Mouse (Mus musculus): ENCODE results near the gene Epb41l4b. TPM values are rescaled to one million over a fixed set of nuclear protein-coding genes. Genes with fewer than 3 reads are reported as not detected.

Epb41l4b gene
- polyA plus RNA-seq, 1 experiment, result not detected

DNA sequence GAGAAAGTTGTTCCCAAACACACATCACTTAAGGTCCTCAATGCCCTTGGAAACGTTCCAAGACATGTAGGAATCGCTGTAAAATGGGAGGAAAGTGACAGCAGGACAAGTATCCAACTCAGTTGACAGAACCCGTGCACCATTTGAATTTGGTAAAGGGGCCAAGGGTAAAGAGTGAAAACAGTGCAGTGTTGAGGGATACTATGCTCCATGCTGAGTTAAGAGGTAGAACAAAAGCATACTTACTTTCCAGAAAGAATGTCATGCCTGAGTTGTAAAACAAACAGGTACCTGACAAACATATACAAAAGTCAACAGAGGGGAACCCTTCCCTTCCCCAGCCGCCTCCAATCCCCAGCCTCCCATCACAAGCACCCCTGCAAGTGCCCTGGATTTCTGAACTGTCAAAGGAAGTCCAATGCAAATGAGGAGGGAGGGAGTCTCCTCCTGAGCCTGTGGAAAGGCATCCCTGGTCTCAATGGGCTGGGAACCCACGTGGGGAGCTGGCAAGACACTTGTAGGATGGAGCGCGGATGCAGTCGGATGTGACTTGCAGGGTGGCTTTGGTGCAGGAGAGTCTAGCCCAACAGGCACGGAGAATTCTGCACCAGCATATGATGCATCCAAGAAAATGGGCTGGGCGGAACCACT is 57.4 kb downstream of the Epb41l4b start:
- 63% methylated on average over 10 of the region's 10 CpGs for WGBS
- TF ChIP-seq POLR2A (IDR thresholded peaks at IDR 0.05; ENCODE audit: insufficient read depth, low read depth, low read length) (no peak), CTCF (IDR thresholded peaks at IDR 0.05; ENCODE audit: insufficient read depth, low read depth, low read length) (no peak)
- no peak overlapping the region for H3K27ac ChIP-seq (ENCODE audit: insufficient read depth, low read depth, low read length)
- no peak overlapping the region for H3K4me3 ChIP-seq (ENCODE audit: insufficient read depth, low read depth, low read length)
- peaks cover 9% of the 10 kb centered on the region for H3K4me1 ChIP-seq (ENCODE audit: control insufficient read depth, insufficient read depth, low read length)

DNA sequence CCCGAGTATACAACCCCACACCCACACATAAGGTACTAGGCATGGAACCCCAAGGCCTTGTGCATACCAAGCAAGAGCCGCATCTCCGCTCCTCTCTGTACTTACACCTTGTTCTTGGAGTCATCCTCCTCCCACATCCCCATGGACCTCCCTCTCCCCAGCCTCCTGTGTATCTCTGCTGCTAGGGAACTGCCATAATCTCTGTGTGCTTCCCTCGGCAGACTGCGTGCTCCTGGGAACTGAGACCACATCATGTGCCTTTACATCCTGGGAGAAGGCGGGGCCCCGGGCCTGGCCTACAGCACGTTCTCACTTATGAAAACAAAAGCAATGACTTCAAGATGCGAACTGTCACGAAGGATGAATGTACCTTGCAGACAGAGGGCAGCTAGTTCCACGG is 59.6 kb downstream of the Epb41l4b start:
- TF ChIP-seq POLR2A (IDR thresholded peaks at IDR 0.05; ENCODE audit: insufficient read depth, low read depth, low read length) (no peak), CTCF (IDR thresholded peaks at IDR 0.05; ENCODE audit: insufficient read depth, low read depth, low read length) (no peak)
- H3K4me3 ChIP-seq (ENCODE audit: insufficient read depth, low read depth, low read length), result no peak overlapping the region
- H3K27ac ChIP-seq (ENCODE audit: insufficient read depth, low read depth, low read length), result no peak overlapping the region
- H3K4me1 ChIP-seq (ENCODE audit: control insufficient read depth, insufficient read depth, low read length), result peaks cover 14% of the 10 kb centered on the region
- WGBS, result 86% methylated on average over 11 of the region's 11 CpGs

GRCm38 (mm10) chr4:57082775-57083428 is 60.3 kb downstream of the Epb41l4b start:
- TF ChIP-seq POLR2A (IDR thresholded peaks at IDR 0.05; ENCODE audit: insufficient read depth, low read depth, low read length) (no peak), CTCF (IDR thresholded peaks at IDR 0.05; ENCODE audit: insufficient read depth, low read depth, low read length) (no peak)
- Histone ChIP-seq H3K4me3 (ENCODE audit: insufficient read depth, low read depth, low read length) (no peak overlapping the region), H3K27ac (ENCODE audit: insufficient read depth, low read depth, low read length) (no peak overlapping the region), H3K4me1 (ENCODE audit: control insufficient read depth, insufficient read depth, low read length) (peaks cover 14% of the 10 kb centered on the region)
- 63% methylated on average over 10 of the region's 10 CpGs for WGBS

GRCm38 (mm10) chr4:57081463-57081862 is 61.8 kb downstream of the Epb41l4b start:
- WGBS, result 68% methylated on average over 7 of the region's 7 CpGs
- Histone ChIP-seq H3K4me1 (ENCODE audit: control insufficient read depth, insufficient read depth, low read length) (peaks cover 14% of the 10 kb centered on the region), H3K4me3 (ENCODE audit: insufficient read depth, low read depth, low read length) (no peak overlapping the region), H3K27ac (ENCODE audit: insufficient read depth, low read depth, low read length) (no peak overlapping the region)
- no peak for TF ChIP-seq CTCF (IDR thresholded peaks at IDR 0.05; ENCODE audit: insufficient read depth, low read depth, low read length)
- no peak for TF ChIP-seq POLR2A (IDR thresholded peaks at IDR 0.05; ENCODE audit: insufficient read depth, low read depth, low read length)

GRCm38 (mm10) chr4:57073843-57074242 is 69.4 kb downstream of the Epb41l4b start:
- H3K4me3 ChIP-seq (ENCODE audit: insufficient read depth, low read depth, low read length), result no peak overlapping the region
- peaks cover 5% of the 10 kb centered on the region; the same call in 1 of the 2 replicates for H3K4me1 ChIP-seq (ENCODE audit: control insufficient read depth, insufficient read depth, low read length)
- TF ChIP-seq POLR2A (IDR thresholded peaks at IDR 0.05; ENCODE audit: insufficient read depth, low read depth, low read length) (no peak), CTCF (IDR thresholded peaks at IDR 0.05; ENCODE audit: insufficient read depth, low read depth, low read length) (no peak)
- H3K27ac ChIP-seq (ENCODE audit: insufficient read depth, low read depth, low read length), result no peak overlapping the region
- 82% methylated on average over 7 of the region's 7 CpGs for WGBS

DNA sequence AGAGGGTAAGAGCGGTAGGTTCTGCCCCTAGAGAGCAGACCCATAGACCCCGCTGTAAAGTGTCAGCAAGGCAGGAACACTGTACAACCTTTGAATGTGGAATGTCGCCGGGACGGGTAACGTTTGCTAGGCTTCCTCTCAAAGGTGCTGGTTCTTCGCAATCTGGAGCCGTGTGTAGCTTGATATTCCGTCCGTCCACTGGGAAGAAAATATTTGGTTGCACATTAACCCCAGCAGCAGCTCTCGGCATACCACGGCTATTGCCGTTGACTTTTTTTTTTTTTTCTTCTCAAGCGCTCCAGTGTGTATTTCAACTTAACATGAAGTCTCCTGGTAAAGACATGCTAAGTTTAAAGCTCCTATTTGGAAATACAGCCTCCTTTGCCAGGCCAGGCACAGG is 70.1 kb downstream of the Epb41l4b start:
- no peak overlapping the region for H3K27ac ChIP-seq (ENCODE audit: insufficient read depth, low read depth, low read length)
- 97% methylated on average over 14 of the region's 14 CpGs for WGBS
- TF ChIP-seq CTCF (IDR thresholded peaks at IDR 0.05; ENCODE audit: insufficient read depth, low read depth, low read length), result no peak
- no peak for TF ChIP-seq POLR2A (IDR thresholded peaks at IDR 0.05; ENCODE audit: insufficient read depth, low read depth, low read length)
- peaks cover 5% of the 10 kb centered on the region; the same call in 1 of the 2 replicates for H3K4me1 ChIP-seq (ENCODE audit: control insufficient read depth, insufficient read depth, low read length)
- no peak overlapping the region for H3K4me3 ChIP-seq (ENCODE audit: insufficient read depth, low read depth, low read length)

DNA sequence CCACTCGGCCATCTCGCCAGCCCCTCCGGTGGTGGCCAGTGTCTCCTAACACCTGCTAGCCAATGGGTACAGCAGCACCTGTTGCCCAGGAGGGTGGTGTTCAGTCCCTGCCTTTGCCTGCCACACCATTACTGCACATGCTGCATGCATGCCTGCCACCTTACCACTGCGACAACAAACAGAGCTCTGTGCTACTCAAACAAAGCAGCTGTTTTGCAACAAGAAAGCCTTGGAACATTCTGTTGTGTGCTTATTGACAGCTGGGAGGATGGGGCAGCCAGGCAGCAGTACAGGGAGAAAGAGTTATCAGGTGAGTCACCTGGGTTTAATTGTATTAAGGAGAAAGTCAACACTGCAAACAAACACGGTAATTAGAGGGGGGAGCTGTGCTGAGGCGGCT is 72.6 kb downstream of the Epb41l4b start:
- TF ChIP-seq CTCF (IDR thresholded peaks at IDR 0.05; ENCODE audit: insufficient read depth, low read depth, low read length) (no peak), POLR2A (IDR thresholded peaks at IDR 0.05; ENCODE audit: insufficient read depth, low read depth, low read length) (no peak)

DNA sequence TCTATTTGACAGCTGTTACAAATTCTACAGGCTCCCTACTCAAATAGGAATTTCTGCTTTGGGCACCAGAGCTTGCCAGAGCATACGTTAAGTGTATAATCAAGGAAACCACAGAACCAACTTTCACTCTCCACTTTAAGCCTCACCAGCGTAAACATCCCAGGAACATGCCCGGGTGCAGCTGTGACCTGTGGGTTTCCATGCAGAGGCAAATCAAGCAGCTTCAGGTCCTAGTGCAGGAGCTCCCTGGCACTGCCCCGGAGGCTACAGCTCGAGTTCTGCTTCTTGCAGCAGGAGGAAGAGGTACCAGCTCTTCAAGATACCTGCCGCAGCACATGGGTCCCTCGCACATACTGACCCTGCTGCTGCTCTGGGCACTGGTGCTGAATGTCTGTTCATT is 74.8 kb downstream of the Epb41l4b start:
- TF ChIP-seq POLR2A (IDR thresholded peaks at IDR 0.05; ENCODE audit: insufficient read depth, low read depth, low read length) (no peak), CTCF (IDR thresholded peaks at IDR 0.05; ENCODE audit: insufficient read depth, low read depth, low read length) (no peak)
- Histone ChIP-seq H3K4me3 (ENCODE audit: insufficient read depth, low read depth, low read length) (no peak overlapping the region), H3K27ac (ENCODE audit: insufficient read depth, low read depth, low read length) (no peak overlapping the region), H3K4me1 (ENCODE audit: control insufficient read depth, insufficient read depth, low read length) (peaks cover 12% of the 10 kb centered on the region; the same call in 1 of the 2 replicates)
- WGBS, result 84% methylated on average over 7 of the region's 7 CpGs

More for the DNA sequence above, 72.6 kb downstream of the Epb41l4b start:
- H3K27ac ChIP-seq (ENCODE audit: insufficient read depth, low read depth, low read length), result no peak overlapping the region
- H3K4me3 ChIP-seq (ENCODE audit: insufficient read depth, low read depth, low read length), result no peak overlapping the region
- H3K4me1 ChIP-seq (ENCODE audit: control insufficient read depth, insufficient read depth, low read length), result peaks cover 6% of the 10 kb centered on the region; the same call in 1 of the 2 replicates
- WGBS, result 69% methylated on average over 6 of the region's 6 CpGs

DNA sequence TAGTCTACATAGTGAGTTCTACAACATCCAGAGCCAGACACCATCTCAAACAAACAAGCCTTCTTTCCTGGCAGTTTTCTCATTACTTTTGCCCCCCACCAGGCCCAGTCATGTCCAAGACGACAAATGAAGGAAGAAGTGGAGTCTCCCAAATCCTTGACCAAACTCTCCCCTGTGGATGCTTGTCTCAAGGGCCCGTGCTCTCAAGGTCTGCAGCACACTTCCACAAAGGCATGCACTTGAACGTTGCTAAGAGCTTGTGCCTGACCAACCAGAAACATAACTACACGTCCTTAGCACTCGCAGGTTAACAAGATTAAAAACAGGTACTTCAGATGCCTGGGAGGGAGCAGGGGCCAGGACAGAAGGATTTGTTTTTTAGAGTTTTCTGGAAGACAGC is 75.4 kb downstream of the Epb41l4b start:
- no peak overlapping the region for H3K4me3 ChIP-seq (ENCODE audit: insufficient read depth, low read depth, low read length)
- WGBS, result 89% methylated on average over 5 of the region's 5 CpGs
- TF ChIP-seq CTCF (IDR thresholded peaks at IDR 0.05; ENCODE audit: insufficient read depth, low read depth, low read length) (no peak), POLR2A (IDR thresholded peaks at IDR 0.05; ENCODE audit: insufficient read depth, low read depth, low read length) (no peak)
- peaks cover 12% of the 10 kb centered on the region; the same call in 1 of the 2 replicates for H3K4me1 ChIP-seq (ENCODE audit: control insufficient read depth, insufficient read depth, low read length)
- H3K27ac ChIP-seq (ENCODE audit: insufficient read depth, low read depth, low read length), result no peak overlapping the region

All from olfactory bulb, adult 2 months (tissue).